Mouse (Mus musculus): ENCODE measurements around the gene Rarb.

- TF ChIP-seq POLR2A (IDR thresholded peaks at IDR 0.05; ENCODE audit: insufficient read length, low read depth) (no peak), E2F4 (IDR thresholded peaks at IDR 0.05; ENCODE audit: insufficient read depth) (no peak), USF1 (IDR thresholded peaks at IDR 0.05; ENCODE audit: low read depth) (no peak), REST (IDR thresholded peaks at IDR 0.05; ENCODE audit: insufficient read depth, insufficient read length) (no peak), MAX (IDR thresholded peaks at IDR 0.05; ENCODE audit: low read depth) (no peak), MYOD1 (IDR thresholded peaks at IDR 0.05; ENCODE audit: control insufficient read depth in 1 of 3, insufficient read length in 2 of 3, low read depth in 2 of 3) (no peak), TCF12 (IDR thresholded peaks at IDR 0.05; ENCODE audit: insufficient read depth, poor library complexity, severe bottlenecking) (no peak), CEBPB (IDR thresholded peaks at IDR 0.05; ENCODE audit: insufficient read depth, poor library complexity, severe bottlenecking) (no peak), POLR2AphosphoS2 (IDR thresholded peaks at IDR 0.05; ENCODE audit: insufficient read length, low read depth) (no peak), MYOG (IDR thresholded peaks at IDR 0.05; ENCODE audit: control insufficient read depth in 1 of 3, insufficient read depth in 1 of 3, insufficient read length in 2 of 3, low read depth in 2 of 3) (no peak)
These were observed 46.0 kb downstream of the Rarb start for GRCm38 (mm10) chr14:16772927-16773326.
